ENCODE assay signal across 9 mouse cellular contexts in the genomic region with DNA sequence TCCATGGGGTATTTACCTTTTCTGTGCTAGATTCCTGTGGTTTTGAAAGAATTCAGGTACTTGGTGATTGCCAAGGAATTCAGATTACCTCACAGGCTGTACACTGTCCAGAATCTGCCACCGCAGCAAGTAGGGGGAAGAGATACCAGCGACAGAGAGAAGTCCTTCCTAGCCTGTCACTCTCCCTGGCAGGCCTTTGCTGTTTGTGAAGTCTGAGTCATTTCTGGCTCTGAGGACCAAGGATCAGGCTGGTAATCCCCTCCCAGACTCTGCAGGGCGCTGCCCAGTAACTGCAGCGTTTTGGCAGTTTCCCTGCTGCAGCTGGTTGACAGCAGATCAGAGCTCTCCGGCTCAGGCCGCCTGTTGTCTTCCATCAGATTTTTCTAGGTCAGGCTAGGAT. TPM values are rescaled to one million over a fixed set of nuclear protein-coding genes. Genes with fewer than 3 reads are reported as not detected.
DNase-seq lines count a peak whose midpoint lies in the region; ATAC-seq lines count a peak whose summit lies in the region.
"Had no signal": no experiment of that assay in that cellular context is flagged by ENCODE, and none has a peak within 500 bp of the region (broad histone marks: within the 10 kb centered on the region; RNA-seq: fewer than 3 reads in every experiment).

No protein-coding gene starts in this region.

- H3K9me3 ChIP-seq in embryonic facial prominence, embryonic 12.5 days: no peaks in the 10 kb centered on the region
- no peaks in the 10 kb centered on the region for H3K9me3 ChIP-seq in embryonic facial prominence, embryonic 10.5 days
- H3K9me3 ChIP-seq in midbrain, embryonic 16.5 days (replicated peaks; ENCODE audit: control insufficient read depth, low read length, poor library complexity, severe bottlenecking): no peaks in the 10 kb centered on the region
- H3K9me3 ChIP-seq in intestine, embryonic 16.5 days (ENCODE audit: control insufficient read depth, low read length): no peaks in the 10 kb centered on the region
- H3K9me3 ChIP-seq: midbrain, embryonic 12.5 days had no signal

- no peak overlapping the region for H3K4me2 ChIP-seq in embryonic facial prominence, embryonic 12.5 days (replicated peaks)
- no peak overlapping the region for H3K4me2 ChIP-seq in midbrain, embryonic 16.5 days (ENCODE audit: low read length)
- H3K4me2 ChIP-seq in intestine, embryonic 16.5 days (ENCODE audit: low read depth, low read length): no peak overlapping the region
- H3K4me2 ChIP-seq: midbrain, embryonic 12.5 days had no signal

- H3K27ac ChIP-seq in embryonic facial prominence, embryonic 12.5 days: peak overlapping the region; percentile 42
- H3K27ac ChIP-seq in embryonic facial prominence, embryonic 10.5 days (replicated peaks): no peak overlapping the region
- H3K27ac ChIP-seq in midbrain, embryonic 16.5 days (ENCODE audit: low read length): peak overlapping the region; percentile 19
- no peak overlapping the region for H3K27ac ChIP-seq in intestine, embryonic 16.5 days (ENCODE audit: low read length)
- H3K27ac ChIP-seq: midbrain, embryonic 12.5 days had no signal

- no peak overlapping the region for H3K4me3 ChIP-seq in embryonic facial prominence, embryonic 12.5 days
- H3K4me3 ChIP-seq in embryonic facial prominence, embryonic 10.5 days: no peak overlapping the region
- H3K4me3 ChIP-seq in midbrain, embryonic 16.5 days (ENCODE audit: low read depth, low read length): no peak overlapping the region
- no peak overlapping the region for H3K4me3 ChIP-seq in intestine, embryonic 16.5 days (ENCODE audit: low read length)
- H3K4me3 ChIP-seq: midbrain, embryonic 12.5 days had no signal

- peaks cover 11% of the 10 kb centered on the region; the same call in 1 of the 2 replicates for H3K4me1 ChIP-seq in embryonic facial prominence, embryonic 12.5 days
- no peaks in the 10 kb centered on the region for H3K4me1 ChIP-seq in embryonic facial prominence, embryonic 10.5 days
- peaks cover 4% of the 10 kb centered on the region for H3K4me1 ChIP-seq in midbrain, embryonic 16.5 days (ENCODE audit: control insufficient read depth, insufficient read depth, low read length)
- H3K4me1 ChIP-seq in intestine, embryonic 16.5 days (ENCODE audit: control insufficient read depth, insufficient read depth, low read length): no peaks in the 10 kb centered on the region

- DNase-seq in embryonic facial prominence, embryonic 10.5 days (ENCODE audit: low spot score): no peak
- DNase-seq in gastrocnemius, adult 18-20 months (ENCODE audit: low spot score): peak; percentile 82
- peak; percentile 19 to 44 for DNase-seq in layer of hippocampus, postnatal 10 days (ENCODE audit: low spot score in 2 of 2)
- DNase-seq in kidney, postnatal 25 days: no peak

- WGBS in embryonic facial prominence, embryonic 12.5 days: 50% methylated on average over 6 of the region's 6 CpGs
- 48% methylated on average over 6 of the region's 6 CpGs for WGBS in embryonic facial prominence, embryonic 10.5 days
- WGBS in midbrain, embryonic 16.5 days: 18% methylated on average over 6 of the region's 6 CpGs
- WGBS in intestine, embryonic 16.5 days: 57% methylated on average over 6 of the region's 6 CpGs

- no peak overlapping the region; the same call in none of the 2 replicates for H3K9ac ChIP-seq in embryonic facial prominence, embryonic 12.5 days
- no peak overlapping the region for H3K9ac ChIP-seq in midbrain, embryonic 16.5 days (ENCODE audit: low read depth, low read length)
- no peak overlapping the region for H3K9ac ChIP-seq in intestine, embryonic 16.5 days (ENCODE audit: low read depth, low read length)
- H3K9ac ChIP-seq: midbrain, embryonic 12.5 days had no signal

- no peaks in the 10 kb centered on the region for H3K36me3 ChIP-seq in embryonic facial prominence, embryonic 12.5 days
- peaks cover 9% of the 10 kb centered on the region for H3K36me3 ChIP-seq in embryonic facial prominence, embryonic 10.5 days (replicated peaks)
- no peaks in the 10 kb centered on the region for H3K36me3 ChIP-seq in midbrain, embryonic 16.5 days (ENCODE audit: control insufficient read depth, insufficient read depth, low read length)
- H3K36me3 ChIP-seq in intestine, embryonic 16.5 days (ENCODE audit: control insufficient read depth, insufficient read depth, low read length): no peaks in the 10 kb centered on the region

- H3K27me3 ChIP-seq in embryonic facial prominence, embryonic 12.5 days: no peaks in the 10 kb centered on the region
- H3K27me3 ChIP-seq in embryonic facial prominence, embryonic 10.5 days (replicated peaks; ENCODE audit: low read depth, poor library complexity, severe bottlenecking): no peaks in the 10 kb centered on the region
- H3K27me3 ChIP-seq in midbrain, embryonic 16.5 days (ENCODE audit: control insufficient read depth, insufficient read depth, low read depth, low read length): no peaks in the 10 kb centered on the region
- no peaks in the 10 kb centered on the region for H3K27me3 ChIP-seq in intestine, embryonic 16.5 days (replicated peaks; ENCODE audit: control insufficient read depth, insufficient read depth, low read length)
- H3K27me3 ChIP-seq: midbrain, embryonic 12.5 days had no signal

- ATAC-seq in embryonic facial prominence, embryonic 12.5 days (ENCODE audit: insufficient number of reproducible peaks, insufficient read depth, low FRiP score, low TSS enrichment): peak; percentile 56
- peak; percentile 92 for ATAC-seq in cerebellum, adult (ENCODE audit: insufficient number of reproducible peaks, low FRiP score, low TSS enrichment)
- peak; percentile 66; the same call in 1 of the 2 replicates for ATAC-seq in midbrain, embryonic 16.5 days
- ATAC-seq in intestine, embryonic 16.5 days: no peak

RNA-seq across cellular contexts. Expression of gene Ttll5, which starts 45.0 kb away (rescaled TPM):
- polyA plus RNA-seq in embryonic facial prominence, embryonic 12.5 days (2016; fragmentation: Nextera tagmentation; extraction: Ambion mirVana): 15.9 and 19.6 TPM in 2 replicates
- 17.0 and 19.5 TPM in 2 replicates for polyA plus RNA-seq in embryonic facial prominence, embryonic 10.5 days (2016; fragmentation: Nextera tagmentation; extraction: Ambion mirVana)
- total RNA-seq in gastrocnemius, adult 18-20 months (2021): 1 to 10 TPM; 5.8 to 5.9 TPM
- 10 to 100 TPM; 40.3 to 41.3 TPM for total RNA-seq in layer of hippocampus, postnatal 10 days (2021)
- 12.0 and 13.2 TPM in 2 replicates for polyA plus RNA-seq in midbrain, embryonic 16.5 days (2015; fragmentation: Nextera tagmentation; extraction: Ambion mirVana)
- 8.2 and 10.3 TPM in 2 replicates for polyA plus RNA-seq in intestine, embryonic 16.5 days (2015; fragmentation: Nextera tagmentation; extraction: Ambion mirVana)

RNA-seq across cellular contexts. Expression of gene Erg28, which starts 45.1 kb away (rescaled TPM):
- 102 and 109 TPM in 2 replicates for polyA plus RNA-seq in embryonic facial prominence, embryonic 12.5 days (2016; fragmentation: Nextera tagmentation; extraction: Ambion mirVana)
- 102 and 106 TPM in 2 replicates for polyA plus RNA-seq in embryonic facial prominence, embryonic 10.5 days (2016; fragmentation: Nextera tagmentation; extraction: Ambion mirVana)
- 1 to 10 TPM; 1.9 to 2.3 TPM for total RNA-seq in gastrocnemius, adult 18-20 months (2021)
- 10 to 100 TPM; 70.3 to 73.2 TPM for total RNA-seq in layer of hippocampus, postnatal 10 days (2021)
- polyA plus RNA-seq in midbrain, embryonic 16.5 days (2015; fragmentation: Nextera tagmentation; extraction: Ambion mirVana): 114 and 117 TPM in 2 replicates
- 163 TPM in 2 replicates for polyA plus RNA-seq in intestine, embryonic 16.5 days (2015; fragmentation: Nextera tagmentation; extraction: Ambion mirVana)

Comparison
In these comparisons a context has a peak if more than half of its experiments do, and no peak if none do; other contexts are left out.
1. H3K27ac ChIP-seq: peak in embryonic facial prominence, embryonic 12.5 days (single experiment) and midbrain, embryonic 16.5 days (single experiment); none in embryonic facial prominence, embryonic 10.5 days (single experiment) and intestine, embryonic 16.5 days (single experiment).
2. DNase-seq: peak in gastrocnemius, adult 18-20 months (single experiment) and layer of hippocampus, postnatal 10 days (2 of 2); none in embryonic facial prominence, embryonic 10.5 days (single experiment) and kidney, postnatal 25 days (0 of 2).